Mouse (Mus musculus): ENCODE results near the gene Asap2. TPM values are rescaled to one million over a fixed set of nuclear protein-coding genes. Genes with fewer than 3 reads are reported as not detected.
"Not testable (repeated sequence)": the region's sequence is repeated elsewhere in the genome, so short reads cannot be mapped to it uniquely, and the experiment has no call there.

Gene Asap2
- polyA plus RNA-seq, 1 experiment, result 3.6 TPM

DNA sequence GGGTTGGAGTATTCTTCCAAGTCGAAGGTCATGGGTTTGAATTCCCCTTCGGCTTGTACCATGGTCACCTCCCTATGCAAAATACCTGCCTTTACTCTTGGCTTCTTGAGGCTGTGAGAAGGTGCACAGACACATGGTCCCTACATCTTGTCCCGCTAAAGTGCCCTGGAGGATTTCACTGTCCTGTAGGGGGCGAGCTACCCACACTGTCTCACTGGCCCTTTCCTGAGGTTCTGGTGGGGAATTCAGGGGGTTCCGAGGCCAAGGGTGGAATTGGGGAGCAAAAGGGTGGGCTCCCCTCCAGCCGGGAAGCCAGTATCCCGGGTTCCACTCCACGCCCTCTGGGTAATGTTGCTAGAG, 120.8 kb downstream of the Asap2 start:
- not testable (repeated sequence) for H3K27ac ChIP-seq (ENCODE audit: control insufficient read depth, insufficient read depth, low read length); H3K27me3 ChIP-seq (ENCODE audit: control insufficient read depth, insufficient read depth, low read length); H3K36me3 ChIP-seq (ENCODE audit: control insufficient read depth, insufficient read depth, low read length); DNase-seq; H3K4me1 ChIP-seq (replicated peaks; ENCODE audit: control insufficient read depth, insufficient read depth, low read length)
- peak overlapping the region; percentile 49 for H3K4me3 ChIP-seq (ENCODE audit: control insufficient read depth, insufficient read depth, low read length)
- WGBS, result 5% methylated on average over 8 of the region's 8 CpGs
- peak; percentile 36; the same call in 1 of the 2 replicates for TF ChIP-seq CTCF (IDR thresholded peaks at IDR 0.05; ENCODE audit: borderline replicate concordance, control insufficient read depth, extremely low read depth, insufficient read depth, low read length, poor library complexity)

DNA sequence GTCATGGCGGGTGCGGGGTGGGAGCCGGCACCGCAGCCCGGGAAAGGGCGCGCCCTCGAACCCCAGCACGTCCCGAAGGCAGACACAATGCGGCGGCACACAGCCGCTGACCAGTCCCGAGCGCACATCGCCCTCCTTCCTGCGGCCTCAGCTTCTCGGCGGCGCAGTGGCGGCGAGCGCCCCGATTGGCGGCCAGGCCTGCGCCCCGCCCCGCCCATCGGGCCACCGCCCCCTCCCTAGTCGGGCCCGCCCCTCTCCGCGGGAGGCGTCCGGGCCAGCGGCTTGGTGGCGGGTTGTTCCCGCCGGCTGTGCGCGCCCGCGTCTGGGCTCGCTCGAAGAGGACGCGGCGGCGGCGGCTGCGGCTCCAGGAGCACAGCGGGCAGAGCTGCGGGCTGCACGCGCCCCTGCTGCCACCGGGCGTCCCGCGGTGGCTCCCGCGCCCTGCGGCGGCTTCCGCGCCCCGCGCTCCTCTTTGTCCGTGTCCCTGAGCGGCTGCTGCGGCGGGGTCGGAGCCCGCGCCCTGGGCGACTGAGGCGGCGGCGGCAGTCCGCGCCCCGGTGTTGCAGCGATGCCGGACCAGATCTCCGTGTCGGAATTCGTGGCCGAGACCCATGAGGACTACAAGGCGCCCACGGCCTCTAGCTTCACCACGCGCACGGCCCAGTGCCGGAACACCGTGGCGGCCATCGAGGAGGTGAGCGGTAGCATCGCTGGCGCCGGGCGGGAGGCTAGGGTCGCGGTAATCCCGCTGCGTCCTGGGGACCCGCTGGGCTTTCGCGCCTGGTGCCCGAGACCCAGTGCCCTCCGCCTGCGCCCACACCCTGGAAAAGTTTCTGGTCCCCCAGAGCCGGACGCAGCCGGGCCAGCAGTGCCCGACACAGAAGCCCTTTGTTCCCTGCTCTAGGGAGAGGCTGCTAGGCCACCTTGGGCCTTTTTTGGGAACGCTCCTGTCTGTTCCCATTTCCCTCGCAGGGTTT, 121.5 kb downstream of the Asap2 start:
- no peaks in the 10 kb centered on the region for H3K36me3 ChIP-seq (ENCODE audit: control insufficient read depth, insufficient read depth, low read length)
- H3K4me3 ChIP-seq (ENCODE audit: control insufficient read depth, insufficient read depth, low read length), result peak overlapping the region; percentile 49
- H3K27ac ChIP-seq (ENCODE audit: control insufficient read depth, insufficient read depth, low read length), result no peak overlapping the region
- H3K4me1 ChIP-seq (replicated peaks; ENCODE audit: control insufficient read depth, insufficient read depth, low read length), result no peaks in the 10 kb centered on the region
- no peaks in the 10 kb centered on the region; the same call in 1 of the 2 replicates for H3K27me3 ChIP-seq (ENCODE audit: control insufficient read depth, insufficient read depth, low read length)
- under 1% methylated on average over 118 of the region's 118 CpGs for WGBS
- TF ChIP-seq CTCF (IDR thresholded peaks at IDR 0.05; ENCODE audit: borderline replicate concordance, control insufficient read depth, extremely low read depth, insufficient read depth, low read length, poor library complexity) (no peak), POLR2A (IDR thresholded peaks at IDR 0.05; ENCODE audit: control insufficient read depth, extremely low read depth, insufficient read depth, low read length, poor library complexity) (no peak)
- DNase-seq, result peak; percentile 79

DNA sequence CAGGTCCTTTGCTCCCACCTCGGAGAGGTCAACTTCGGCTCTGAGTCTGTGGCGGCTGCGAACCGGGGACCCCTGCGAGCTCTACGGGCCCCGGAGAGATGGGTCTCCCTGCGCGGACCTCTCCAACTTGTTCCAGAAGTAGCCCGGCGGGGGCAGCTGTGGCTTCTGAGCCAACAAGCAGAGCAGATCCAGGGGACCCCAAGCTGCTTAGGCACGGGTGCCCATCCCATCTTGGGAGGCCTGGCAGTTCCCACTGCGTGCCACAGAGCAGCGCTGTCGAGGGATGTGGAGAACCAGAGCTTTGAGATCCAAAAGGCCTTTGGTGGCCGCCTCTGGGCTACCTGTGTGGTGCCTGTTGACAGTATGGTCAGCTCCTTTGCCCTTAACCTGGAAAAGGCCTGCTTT, 122.2 kb downstream of the Asap2 start:
- DNase-seq, result peak; percentile 37
- no peaks in the 10 kb centered on the region for H3K36me3 ChIP-seq (ENCODE audit: control insufficient read depth, insufficient read depth, low read length)
- no peak overlapping the region for H3K27ac ChIP-seq (ENCODE audit: control insufficient read depth, insufficient read depth, low read length)
- TF ChIP-seq CTCF (IDR thresholded peaks at IDR 0.05; ENCODE audit: borderline replicate concordance, control insufficient read depth, extremely low read depth, insufficient read depth, low read length, poor library complexity), result no peak
- no peak for TF ChIP-seq POLR2A (IDR thresholded peaks at IDR 0.05; ENCODE audit: control insufficient read depth, extremely low read depth, insufficient read depth, low read length, poor library complexity)
- H3K4me3 ChIP-seq (ENCODE audit: control insufficient read depth, insufficient read depth, low read length), result peak overlapping the region; percentile 49
- H3K4me1 ChIP-seq (replicated peaks; ENCODE audit: control insufficient read depth, insufficient read depth, low read length), result no peaks in the 10 kb centered on the region
- H3K27me3 ChIP-seq (ENCODE audit: control insufficient read depth, insufficient read depth, low read length), result no peaks in the 10 kb centered on the region; the same call in 1 of the 2 replicates
- 11% methylated on average over 17 of the region's 17 CpGs for WGBS

DNA sequence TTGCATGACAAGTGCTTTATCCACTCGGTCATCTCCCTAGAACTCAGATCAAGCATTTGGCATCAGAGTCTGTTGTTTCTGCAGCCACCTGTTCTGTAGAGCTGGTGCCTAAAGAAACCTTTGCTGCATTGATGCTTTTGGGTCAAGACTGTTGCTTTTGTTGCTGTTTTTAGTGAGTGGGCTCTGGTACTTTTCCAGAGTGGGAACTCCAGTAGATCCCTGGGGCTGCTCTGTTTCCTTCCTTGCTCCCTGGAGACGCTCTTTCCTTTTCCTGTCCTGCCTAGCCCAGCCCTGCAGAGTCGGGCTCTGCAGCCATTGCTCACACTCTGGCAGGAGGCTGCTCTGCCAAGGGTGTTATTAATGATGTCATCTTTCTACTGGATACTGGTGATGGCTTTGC, 129.2 kb downstream of the Asap2 start:
- DNase-seq, result no peak
- no peaks in the 10 kb centered on the region for H3K27me3 ChIP-seq (ENCODE audit: control insufficient read depth, insufficient read depth, low read length)
- H3K36me3 ChIP-seq (ENCODE audit: control insufficient read depth, insufficient read depth, low read length), result no peaks in the 10 kb centered on the region
- TF ChIP-seq CTCF (IDR thresholded peaks at IDR 0.05; ENCODE audit: borderline replicate concordance, control insufficient read depth, extremely low read depth, insufficient read depth, low read length, poor library complexity) (no peak), POLR2A (IDR thresholded peaks at IDR 0.05; ENCODE audit: control insufficient read depth, extremely low read depth, insufficient read depth, low read length, poor library complexity) (no peak)
- H3K4me1 ChIP-seq (replicated peaks; ENCODE audit: control insufficient read depth, insufficient read depth, low read length), result peaks cover 2% of the 10 kb centered on the region; the same call in 1 of the 2 replicates
- H3K27ac ChIP-seq (ENCODE audit: control insufficient read depth, insufficient read depth, low read length), result no peak overlapping the region
- WGBS, result 83% methylated on average over 3 of the region's 3 CpGs
- no peak overlapping the region for H3K4me3 ChIP-seq (ENCODE audit: control insufficient read depth, insufficient read depth, low read length)

DNA sequence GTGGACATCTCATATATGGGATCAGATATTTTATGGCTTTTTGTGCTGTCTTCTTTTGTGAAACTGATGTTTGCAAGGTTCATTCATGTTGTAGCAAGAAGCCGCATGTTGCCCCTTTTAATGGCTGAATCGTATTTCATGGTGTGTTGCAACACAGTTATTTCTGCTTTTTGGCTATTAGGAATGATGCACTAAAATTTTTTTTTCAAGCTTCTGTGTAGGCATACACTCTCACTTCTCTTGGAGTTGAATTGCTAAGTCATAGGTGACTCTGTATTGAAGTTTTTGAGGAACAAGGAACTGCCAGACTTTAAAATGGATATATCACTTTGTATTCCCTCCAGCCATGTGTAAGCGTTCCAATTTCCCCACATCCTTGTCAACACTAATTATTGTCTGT, 132.6 kb downstream of the Asap2 start:
- TF ChIP-seq POLR2A (IDR thresholded peaks at IDR 0.05; ENCODE audit: control insufficient read depth, extremely low read depth, insufficient read depth, low read length, poor library complexity) (no peak), CTCF (IDR thresholded peaks at IDR 0.05; ENCODE audit: borderline replicate concordance, control insufficient read depth, extremely low read depth, insufficient read depth, low read length, poor library complexity) (no peak)
- H3K27ac ChIP-seq (ENCODE audit: control insufficient read depth, insufficient read depth, low read length), result no peak overlapping the region
- WGBS, result 93% methylated on average over 3 of the region's 3 CpGs
- no peak overlapping the region for H3K4me3 ChIP-seq (ENCODE audit: control insufficient read depth, insufficient read depth, low read length)
- H3K4me1 ChIP-seq (replicated peaks; ENCODE audit: control insufficient read depth, insufficient read depth, low read length), result peaks cover 2% of the 10 kb centered on the region; the same call in 1 of the 2 replicates
- no peaks in the 10 kb centered on the region for H3K36me3 ChIP-seq (ENCODE audit: control insufficient read depth, insufficient read depth, low read length)
- H3K27me3 ChIP-seq (ENCODE audit: control insufficient read depth, insufficient read depth, low read length), result no peaks in the 10 kb centered on the region
- DNase-seq, result no peak

DNA sequence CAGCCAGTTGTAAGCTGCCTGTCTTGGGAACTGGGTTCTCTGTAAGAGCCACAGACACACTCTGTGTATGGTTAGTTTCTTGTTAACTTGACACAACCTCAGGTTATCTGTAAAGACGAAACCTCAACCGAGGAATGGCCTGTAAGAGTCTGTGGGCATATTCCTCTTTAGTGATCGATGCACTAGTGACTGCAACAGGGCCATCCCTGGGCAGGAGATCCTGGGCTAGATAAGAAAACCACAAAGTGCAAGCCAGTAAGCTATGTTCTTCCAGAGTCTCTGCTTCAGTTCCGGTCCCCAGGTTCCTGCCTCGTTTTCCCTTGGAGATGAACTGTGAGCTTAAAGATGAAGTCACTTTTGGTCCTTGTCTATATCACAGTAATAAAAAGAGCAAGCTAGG, 133.4 kb downstream of the Asap2 start:
- H3K27ac ChIP-seq (ENCODE audit: control insufficient read depth, insufficient read depth, low read length), result no peak overlapping the region
- H3K4me1 ChIP-seq (replicated peaks; ENCODE audit: control insufficient read depth, insufficient read depth, low read length), result peaks cover 2% of the 10 kb centered on the region; the same call in 1 of the 2 replicates
- TF ChIP-seq POLR2A (IDR thresholded peaks at IDR 0.05; ENCODE audit: control insufficient read depth, extremely low read depth, insufficient read depth, low read length, poor library complexity) (no peak), CTCF (IDR thresholded peaks at IDR 0.05; ENCODE audit: borderline replicate concordance, control insufficient read depth, extremely low read depth, insufficient read depth, low read length, poor library complexity) (no peak)
- no peaks in the 10 kb centered on the region for H3K27me3 ChIP-seq (ENCODE audit: control insufficient read depth, insufficient read depth, low read length)
- no peak for DNase-seq
- no peak overlapping the region for H3K4me3 ChIP-seq (ENCODE audit: control insufficient read depth, insufficient read depth, low read length)
- no peaks in the 10 kb centered on the region for H3K36me3 ChIP-seq (ENCODE audit: control insufficient read depth, insufficient read depth, low read length)
- 18% methylated on average over 5 of the region's 5 CpGs for WGBS

All from thymus, adult 2 months (tissue).